Mouse (Mus musculus): Measurements from ENCODE around the gene Megf8. TPM values are rescaled to one million over a fixed set of nuclear protein-coding genes. Genes with fewer than 3 reads are reported as not detected.

The Megf8 gene
- total RNA-seq, 2 experiments from 2014 or later: 2.5 to 3.5 TPM

- ATAC-seq (replicated peaks; ENCODE audit: poor library complexity): peak; percentile 51
These were observed 63.7 kb downstream of the Megf8 start for GRCm38 (mm10) chr7:25380392-25381283.

GRCm38 (mm10) chr7:25381284-25381680, 64.3 kb downstream of the Megf8 start:
- ATAC-seq (replicated peaks; ENCODE audit: poor library complexity): no peak

- no peak for ATAC-seq (replicated peaks; ENCODE audit: poor library complexity)
These were observed 65.6 kb downstream of the Megf8 start for GRCm38 (mm10) chr7:25382541-25382940.

- no peak for ATAC-seq (replicated peaks; ENCODE audit: poor library complexity)
These were observed 66.4 kb downstream of the Megf8 start for GRCm38 (mm10) chr7:25383385-25383784.

GRCm38 (mm10) chr7:25383891-25384290, 66.9 kb downstream of the Megf8 start:
- no peak for ATAC-seq (replicated peaks; ENCODE audit: poor library complexity)

GRCm38 (mm10) chr7:25384318-25384717, 67.4 kb downstream of the Megf8 start:
- ATAC-seq (replicated peaks; ENCODE audit: poor library complexity): no peak

GRCm38 (mm10) chr7:25384818-25385217, 67.9 kb downstream of the Megf8 start:
- ATAC-seq (replicated peaks; ENCODE audit: poor library complexity): peak; percentile 59

- no peak for ATAC-seq (replicated peaks; ENCODE audit: poor library complexity)
These were observed 68.3 kb downstream of the Megf8 start for GRCm38 (mm10) chr7:25385259-25385658.

GRCm38 (mm10) chr7:25385850-25386555, 69.0 kb downstream of the Megf8 start:
- ATAC-seq (replicated peaks; ENCODE audit: poor library complexity): peak; percentile 49

- ATAC-seq (replicated peaks; ENCODE audit: poor library complexity): no peak
These were observed 71.0 kb downstream of the Megf8 start for GRCm38 (mm10) chr7:25387811-25388440.

GRCm38 (mm10) chr7:25388916-25389315, 72.0 kb downstream of the Megf8 start:
- ATAC-seq (replicated peaks; ENCODE audit: poor library complexity): no peak

- peak; percentile 88 for ATAC-seq (replicated peaks; ENCODE audit: poor library complexity)
These were observed 73.2 kb downstream of the Megf8 start for GRCm38 (mm10) chr7:25390054-25390770.

- ATAC-seq (replicated peaks; ENCODE audit: poor library complexity): no peak
These were observed 74.0 kb downstream of the Megf8 start for GRCm38 (mm10) chr7:25390986-25391385.

- no peak for ATAC-seq (replicated peaks; ENCODE audit: poor library complexity)
These were observed 75.0 kb downstream of the Megf8 start for GRCm38 (mm10) chr7:25391856-25392453.

- ATAC-seq (replicated peaks; ENCODE audit: poor library complexity): no peak
These were observed 75.9 kb downstream of the Megf8 start for GRCm38 (mm10) chr7:25392851-25393250.

- ATAC-seq (replicated peaks; ENCODE audit: poor library complexity): no peak
These were observed 76.7 kb downstream of the Megf8 start for GRCm38 (mm10) chr7:25393451-25394210.

GRCm38 (mm10) chr7:25394754-25395153, 77.8 kb downstream of the Megf8 start:
- ATAC-seq (replicated peaks; ENCODE audit: poor library complexity): no peak

GRCm38 (mm10) chr7:25395186-25395557, 78.2 kb downstream of the Megf8 start:
- ATAC-seq (replicated peaks; ENCODE audit: poor library complexity): peak; percentile 43

GRCm38 (mm10) chr7:25395558-25396521, 78.9 kb downstream of the Megf8 start:
- ATAC-seq (replicated peaks; ENCODE audit: poor library complexity): peak; percentile 90
